Mouse (Mus musculus): ENCODE data around the gene Tubg2. TPM values are rescaled to one million over a fixed set of nuclear protein-coding genes. Genes with fewer than 3 reads are reported as not detected.

The Tubg2 gene
- polyA plus RNA-seq, 1 experiment, result 1.4 TPM

GRCm38 (mm10) chr11:101161551-101161950 is 5.8 kb downstream of the Tubg2 start:
- Histone ChIP-seq H3K27ac (ENCODE audit: insufficient read depth, low read depth, low read length) (no peak overlapping the region), H3K4me1 (ENCODE audit: control insufficient read depth, insufficient read depth, low read length) (no peaks in the 10 kb centered on the region), H3K27me3 (replicated peaks; ENCODE audit: control insufficient read depth, insufficient read depth, low read length) (no peaks in the 10 kb centered on the region), H3K36me3 (ENCODE audit: control insufficient read depth, insufficient read depth, low read length) (peaks cover 4% of the 10 kb centered on the region; the same call in 1 of the 2 replicates), H3K4me3 (ENCODE audit: insufficient read depth, low read depth, low read length) (no peak overlapping the region)
- no peak for DNase-seq
- WGBS, result 94% methylated on average over 15 of the region's 15 CpGs
- TF ChIP-seq CTCF (conservative IDR thresholded peaks at IDR 0.05; ENCODE audit: insufficient read depth, insufficient read length, low read depth, low read length) (no peak), POLR2A (IDR thresholded peaks at IDR 0.05; ENCODE audit: low read depth, low read length) (no peak)

- peak; percentile 17 for DNase-seq
- Histone ChIP-seq H3K27me3 (replicated peaks; ENCODE audit: control insufficient read depth, insufficient read depth, low read length) (no peaks in the 10 kb centered on the region), H3K4me3 (ENCODE audit: insufficient read depth, low read depth, low read length) (no peak overlapping the region), H3K4me1 (ENCODE audit: control insufficient read depth, insufficient read depth, low read length) (no peaks in the 10 kb centered on the region), H3K36me3 (ENCODE audit: control insufficient read depth, insufficient read depth, low read length) (peaks cover 4% of the 10 kb centered on the region; the same call in 1 of the 2 replicates), H3K27ac (ENCODE audit: insufficient read depth, low read depth, low read length) (no peak overlapping the region)
- 62% methylated on average over 5 of the region's 5 CpGs for WGBS
- TF ChIP-seq POLR2A (IDR thresholded peaks at IDR 0.05; ENCODE audit: low read depth, low read length), result no peak
- no peak for TF ChIP-seq CTCF (conservative IDR thresholded peaks at IDR 0.05; ENCODE audit: insufficient read depth, insufficient read length, low read depth, low read length)
Observed at GRCm38 (mm10) chr11:101162301-101162700, 6.6 kb downstream of the Tubg2 start.

DNA sequence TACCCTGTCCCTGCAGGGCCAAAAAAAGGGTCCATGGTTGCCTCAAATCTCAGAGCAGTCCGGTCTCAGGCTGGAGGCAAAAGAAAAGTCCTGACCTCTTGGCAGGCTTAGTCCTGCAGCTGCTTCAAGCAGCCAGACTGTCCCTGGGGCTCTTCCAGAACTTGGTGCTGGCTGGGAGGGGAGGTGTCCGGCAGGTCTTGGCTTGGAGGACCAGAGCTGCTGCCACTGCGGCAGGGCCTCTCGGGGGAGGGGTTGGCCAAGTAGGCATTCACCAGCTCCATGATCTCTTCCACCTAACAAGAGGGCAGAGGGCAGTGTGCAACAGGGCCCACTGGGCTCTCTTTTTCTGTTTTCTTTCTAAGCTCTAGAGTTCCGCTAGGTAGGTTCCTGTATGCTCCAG is 7.1 kb downstream of the Tubg2 start:
- 49% methylated on average over 5 of the region's 5 CpGs for WGBS
- TF ChIP-seq CTCF (conservative IDR thresholded peaks at IDR 0.05; ENCODE audit: insufficient read depth, insufficient read length, low read depth, low read length) (no peak), POLR2A (IDR thresholded peaks at IDR 0.05; ENCODE audit: low read depth, low read length) (no peak)
- Histone ChIP-seq H3K27me3 (replicated peaks; ENCODE audit: control insufficient read depth, insufficient read depth, low read length) (no peaks in the 10 kb centered on the region), H3K27ac (ENCODE audit: insufficient read depth, low read depth, low read length) (no peak overlapping the region), H3K36me3 (ENCODE audit: control insufficient read depth, insufficient read depth, low read length) (peaks cover 4% of the 10 kb centered on the region; the same call in 1 of the 2 replicates), H3K4me3 (ENCODE audit: insufficient read depth, low read depth, low read length) (no peak overlapping the region), H3K4me1 (ENCODE audit: control insufficient read depth, insufficient read depth, low read length) (no peaks in the 10 kb centered on the region)
- DNase-seq, result peak; percentile 86

DNA sequence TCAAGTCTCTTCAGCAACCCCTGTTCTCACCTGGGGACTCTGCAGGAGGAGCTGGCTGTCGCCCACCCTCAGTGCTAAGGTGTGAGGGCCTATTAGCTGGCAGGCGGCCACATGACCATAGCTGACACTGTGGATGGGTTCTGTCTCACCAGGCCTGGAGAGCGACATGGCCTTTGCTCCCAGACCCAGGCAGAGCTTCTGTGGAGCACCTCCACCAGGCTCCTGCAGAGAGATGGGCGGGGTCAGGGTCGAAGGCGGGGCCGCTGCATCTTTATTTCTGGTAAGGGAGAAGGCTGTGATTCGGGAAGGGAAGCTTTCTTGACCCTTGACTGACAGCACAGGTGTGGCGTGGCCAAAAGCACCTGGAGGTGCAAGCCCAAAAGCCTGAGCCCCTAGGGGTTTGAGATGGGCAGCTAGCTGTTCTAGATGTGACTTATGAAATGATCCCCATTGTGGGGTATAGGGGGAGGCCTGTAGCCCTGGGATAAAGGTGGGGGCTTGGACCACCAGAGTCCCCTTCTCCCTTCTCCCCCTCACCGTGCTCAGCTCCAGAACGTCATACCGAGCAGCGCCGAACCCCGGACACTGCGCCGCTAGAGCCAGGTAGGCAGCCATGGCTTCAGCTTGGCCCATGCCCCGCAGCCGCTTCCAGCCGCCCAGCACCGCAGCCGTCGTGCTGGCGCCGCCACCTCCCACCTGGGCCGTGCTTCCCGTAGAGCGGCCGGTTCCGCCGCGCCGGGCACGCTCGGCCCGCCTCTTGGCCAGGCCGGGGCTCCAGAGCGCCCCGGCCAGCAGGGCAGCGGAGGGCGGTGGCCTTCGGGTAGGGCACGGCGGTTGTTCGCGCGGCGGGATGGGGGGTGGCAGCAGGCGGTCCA is 8.0 kb downstream of the Tubg2 start:
- H3K4me3 ChIP-seq (ENCODE audit: insufficient read depth, low read depth, low read length), result no peak overlapping the region
- DNase-seq, result peak; percentile 83
- TF ChIP-seq POLR2A (IDR thresholded peaks at IDR 0.05; ENCODE audit: low read depth, low read length) (no peak), CTCF (conservative IDR thresholded peaks at IDR 0.05; ENCODE audit: insufficient read depth, insufficient read length, low read depth, low read length) (no peak)
- H3K36me3 ChIP-seq (ENCODE audit: control insufficient read depth, insufficient read depth, low read length), result peaks cover 4% of the 10 kb centered on the region; the same call in 1 of the 2 replicates
- H3K4me1 ChIP-seq (ENCODE audit: control insufficient read depth, insufficient read depth, low read length), result no peaks in the 10 kb centered on the region
- no peak overlapping the region for H3K27ac ChIP-seq (ENCODE audit: insufficient read depth, low read depth, low read length)
- H3K27me3 ChIP-seq (replicated peaks; ENCODE audit: control insufficient read depth, insufficient read depth, low read length), result no peaks in the 10 kb centered on the region
- WGBS, result 66% methylated on average over 49 of the region's 49 CpGs

DNA sequence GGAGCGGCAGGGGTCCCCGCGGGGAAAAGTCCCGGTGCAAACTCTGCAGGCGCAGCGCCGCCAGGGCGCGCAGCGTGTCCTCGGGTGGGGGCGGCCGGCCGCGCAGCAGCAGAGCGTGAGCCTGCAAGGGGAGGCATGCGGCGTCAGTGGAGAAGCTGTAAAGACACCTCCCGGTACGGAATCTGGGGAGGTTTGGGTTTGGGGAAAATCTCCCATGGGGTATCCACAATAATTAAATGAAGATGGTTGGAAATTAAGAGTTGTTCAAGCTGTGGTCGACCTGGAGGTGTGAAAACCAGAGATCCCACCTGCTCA is 8.6 kb downstream of the Tubg2 start:
- peaks cover 4% of the 10 kb centered on the region; the same call in 1 of the 2 replicates for H3K36me3 ChIP-seq (ENCODE audit: control insufficient read depth, insufficient read depth, low read length)
- H3K27me3 ChIP-seq (replicated peaks; ENCODE audit: control insufficient read depth, insufficient read depth, low read length), result no peaks in the 10 kb centered on the region
- 77% methylated on average over 21 of the region's 21 CpGs for whole genome bisulfite sequencing
- H3K4me1 ChIP-seq (ENCODE audit: control insufficient read depth, insufficient read depth, low read length), result 0 out of 2 replicates have a peak, but pooled peaks cover 3% of the 10 kb centered on the region
- H3K27ac ChIP-seq (ENCODE audit: insufficient read depth, low read depth, low read length), result no peak overlapping the region
- DNase-seq, result no peak
- H3K4me3 ChIP-seq (ENCODE audit: insufficient read depth, low read depth, low read length), result no peak overlapping the region
- no peak for TF ChIP-seq CTCF (conservative IDR thresholded peaks at IDR 0.05; ENCODE audit: insufficient read depth, insufficient read length, low read depth, low read length)
- TF ChIP-seq POLR2A (IDR thresholded peaks at IDR 0.05; ENCODE audit: low read depth, low read length), result no peak

GRCm38 (mm10) chr11:101164677-101165580 is 9.2 kb downstream of the Tubg2 start:
- H3K36me3 ChIP-seq (ENCODE audit: control insufficient read depth, insufficient read depth, low read length), result peaks cover 4% of the 10 kb centered on the region; the same call in 1 of the 2 replicates
- peaks cover 4% of the 10 kb centered on the region; the same call in 1 of the 2 replicates for H3K4me1 ChIP-seq (ENCODE audit: control insufficient read depth, insufficient read depth, low read length)

More at GRCm38 (mm10) chr11:101164677-101165580, 9.2 kb downstream of the Tubg2 start:
- no peak for DNase-seq
- H3K27me3 ChIP-seq (replicated peaks; ENCODE audit: control insufficient read depth, insufficient read depth, low read length), result no peaks in the 10 kb centered on the region
- H3K4me3 ChIP-seq (ENCODE audit: insufficient read depth, low read depth, low read length), result no peak overlapping the region
- WGBS, result 78% methylated on average over 35 of the region's 35 CpGs
- TF ChIP-seq POLR2A (IDR thresholded peaks at IDR 0.05; ENCODE audit: low read depth, low read length), result no peak
- no peak for TF ChIP-seq CTCF (conservative IDR thresholded peaks at IDR 0.05; ENCODE audit: insufficient read depth, insufficient read length, low read depth, low read length)
- H3K27ac ChIP-seq (ENCODE audit: insufficient read depth, low read depth, low read length), result no peak overlapping the region
